Mouse (Mus musculus) kidney, postnatal 14 days (tissue): Measurements from ENCODE around the gene Lingo2.

Source experiments
- DNase-seq: peaks from one replicate; pipeline ENCODE4 v3.0.0; 2022; ENCODE audit warnings: mixed read lengths

The Lingo2 gene

GRCm38 (mm10) chr4:36951150-36951954 is at the start of gene Lingo2:
Lingo2 (minus strand) TSS chr4:36951747.
- DNase-seq = no peak

GRCm38 (mm10) chr4:36973358-36973757 is 21.8 kb upstream of the Lingo2 start:
- no peak for DNase-seq

- DNase-seq = no peak
These were observed 1.2 kb upstream of the Lingo2 start for GRCm38 (mm10) chr4:36952431-36953429.

GRCm38 (mm10) chr4:36951955-36952215 is 338 bp upstream of the Lingo2 start:
- DNase-seq = no peak

- DNase-seq = no peak
These were observed 777 bp downstream of the Lingo2 start for GRCm38 (mm10) chr4:36950790-36951149.

GRCm38 (mm10) chr4:36950021-36950751 is 1.4 kb downstream of the Lingo2 start:
- peak; percentile 26 for DNase-seq

- no peak for DNase-seq
These were observed 60.7 kb downstream of the Lingo2 start for GRCm38 (mm10) chr4:36890810-36891209.

- DNase-seq = no peak
These were observed 61.2 kb downstream of the Lingo2 start for GRCm38 (mm10) chr4:36890365-36890764.

- DNase-seq = no peak
These were observed 76.8 kb downstream of the Lingo2 start for GRCm38 (mm10) chr4:36874781-36875180.

GRCm38 (mm10) chr4:36824982-36825381 is 126.6 kb downstream of the Lingo2 start:
- DNase-seq = no peak

GRCm38 (mm10) chr4:36821914-36822313 is 129.6 kb downstream of the Lingo2 start:
- DNase-seq = no peak

GRCm38 (mm10) chr4:36775088-36775487 is 176.5 kb downstream of the Lingo2 start:
- no peak for DNase-seq

- no peak for DNase-seq
These were observed 220.9 kb downstream of the Lingo2 start for GRCm38 (mm10) chr4:36730691-36731090.

- no peak for DNase-seq
These were observed 235.1 kb downstream of the Lingo2 start for GRCm38 (mm10) chr4:36716411-36716810.

GRCm38 (mm10) chr4:36698888-36699287 is 252.7 kb downstream of the Lingo2 start:
- no peak for DNase-seq

GRCm38 (mm10) chr4:36696810-36697209 is 254.7 kb downstream of the Lingo2 start:
- DNase-seq = no peak

- DNase-seq = no peak
These were observed 291.6 kb downstream of the Lingo2 start for GRCm38 (mm10) chr4:36659920-36660319.

- DNase-seq = no peak
These were observed 303.8 kb downstream of the Lingo2 start for GRCm38 (mm10) chr4:36647753-36648152.

GRCm38 (mm10) chr4:36635666-36636065 is 315.9 kb downstream of the Lingo2 start:
- no peak for DNase-seq

- DNase-seq = no peak
These were observed 374.7 kb downstream of the Lingo2 start for GRCm38 (mm10) chr4:36576801-36577200.

GRCm38 (mm10) chr4:36576256-36576655 is 375.3 kb downstream of the Lingo2 start:
- no peak for DNase-seq

- DNase-seq = no peak
These were observed 385.0 kb downstream of the Lingo2 start for GRCm38 (mm10) chr4:36566544-36566943.

GRCm38 (mm10) chr4:36560997-36561396 is 390.6 kb downstream of the Lingo2 start:
- DNase-seq = no peak
